Mouse (Mus musculus) kidney, adult 8-10 months (tissue): ENCODE measurements around the gene Mcm8.

ENCODE experiments used
- DNase-seq, 2 experiments: peaks; one replicate each; pipeline ENCODE4 v3.0.0; 2022

The Mcm8 gene

DNA sequence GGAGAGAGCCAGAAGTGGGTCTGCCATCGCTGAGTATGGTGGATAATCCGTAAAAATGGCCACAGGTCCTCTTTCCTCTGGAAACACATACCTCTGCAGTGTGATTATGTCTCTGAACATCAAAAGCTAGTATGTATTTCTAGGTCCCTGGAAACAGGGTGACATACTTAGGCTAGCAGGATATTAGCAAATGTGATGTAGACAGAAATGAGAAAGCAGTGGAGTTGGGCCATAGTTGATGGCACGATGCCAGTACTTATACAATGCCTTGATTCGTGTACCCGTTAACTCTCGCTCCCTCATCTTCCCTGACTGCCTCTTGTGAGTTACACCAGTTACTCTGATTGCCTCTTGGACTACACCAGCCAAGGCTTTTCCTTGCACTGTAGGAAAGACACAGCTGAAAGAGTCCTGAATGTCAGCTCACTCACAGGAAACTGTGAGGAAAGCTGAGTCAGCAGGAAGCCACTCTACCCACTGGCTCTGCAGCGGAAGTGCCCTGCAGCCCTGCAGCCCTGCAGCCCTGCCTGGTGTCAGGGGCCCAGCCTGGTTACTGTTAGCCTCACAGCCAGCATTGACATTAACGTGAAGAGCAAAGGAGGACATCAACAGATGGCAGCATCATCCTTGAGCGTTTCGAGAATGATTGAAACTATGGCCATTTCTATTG is 57.9 kb downstream of the Mcm8 start:
- no peak for DNase-seq

DNA sequence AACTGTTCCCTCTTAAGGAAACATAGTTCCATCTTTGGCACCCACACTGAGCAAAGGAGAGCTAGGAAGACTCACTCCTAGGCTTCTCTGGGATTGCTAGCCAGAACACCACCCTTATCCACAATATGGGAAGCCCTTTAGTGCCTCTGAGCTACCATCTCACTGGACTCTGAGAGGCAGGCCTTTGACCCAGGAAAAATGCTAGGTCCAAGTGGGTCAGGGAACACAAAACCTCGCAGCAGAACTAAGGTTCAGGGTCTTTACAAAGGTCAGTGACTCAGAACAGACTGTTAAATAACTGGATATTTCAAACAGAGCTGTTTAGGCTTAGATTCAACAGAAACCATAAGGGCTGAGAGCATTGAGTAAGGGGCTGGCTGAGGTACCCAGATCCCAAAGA is 61.0 kb downstream of the Mcm8 start:
- peak; percentile 47 to 60 for DNase-seq

GRCm38 (mm10) chr2:132879261-132880044 is 63.5 kb downstream of the Mcm8 start:
- DNase-seq: no peak

DNA sequence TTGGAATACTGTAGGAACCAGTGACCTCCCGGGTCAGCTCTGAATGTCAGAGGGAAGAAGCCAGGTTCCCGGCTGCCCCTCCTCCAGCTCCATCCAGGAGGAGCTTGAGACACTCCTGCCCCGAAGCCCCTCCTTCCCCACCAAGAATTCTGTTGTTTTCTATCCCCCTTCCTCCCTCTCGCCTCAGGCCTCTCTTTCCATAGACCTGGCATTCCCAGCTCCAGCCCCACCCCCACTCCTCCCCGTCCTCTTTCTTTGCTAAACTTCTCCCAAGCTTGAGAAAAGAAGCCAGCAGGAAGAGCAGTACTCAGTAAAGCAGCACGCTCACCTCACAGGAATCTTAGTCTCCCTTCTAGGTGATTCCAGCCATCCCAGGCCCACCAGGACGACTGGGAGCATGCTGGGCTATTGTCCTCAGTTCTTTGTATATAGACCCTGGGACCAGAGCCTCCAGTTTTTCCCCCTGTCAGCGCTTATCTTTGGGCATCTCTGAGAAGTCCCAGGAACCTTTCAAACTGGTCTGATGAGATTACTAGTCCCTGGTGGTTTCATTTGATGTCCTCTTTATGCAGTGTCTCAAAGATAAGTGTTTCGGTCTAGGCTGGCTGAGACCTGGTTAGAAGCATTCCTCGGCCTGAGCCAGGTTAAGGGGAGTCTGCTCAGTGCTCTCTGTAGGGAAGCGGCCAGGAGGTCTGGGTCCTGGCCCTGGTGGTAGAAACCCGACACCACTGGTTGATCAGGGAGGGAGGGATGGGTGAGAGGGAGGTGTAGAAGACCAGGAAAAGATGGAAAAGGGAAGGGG is 65.1 kb downstream of the Mcm8 start, which contains the start of gene Lrrn4:
Gene Lrrn4, minus strand, starts transcription at position 48 of the 802 bp plus-strand sequence.
- no peak for DNase-seq

DNA sequence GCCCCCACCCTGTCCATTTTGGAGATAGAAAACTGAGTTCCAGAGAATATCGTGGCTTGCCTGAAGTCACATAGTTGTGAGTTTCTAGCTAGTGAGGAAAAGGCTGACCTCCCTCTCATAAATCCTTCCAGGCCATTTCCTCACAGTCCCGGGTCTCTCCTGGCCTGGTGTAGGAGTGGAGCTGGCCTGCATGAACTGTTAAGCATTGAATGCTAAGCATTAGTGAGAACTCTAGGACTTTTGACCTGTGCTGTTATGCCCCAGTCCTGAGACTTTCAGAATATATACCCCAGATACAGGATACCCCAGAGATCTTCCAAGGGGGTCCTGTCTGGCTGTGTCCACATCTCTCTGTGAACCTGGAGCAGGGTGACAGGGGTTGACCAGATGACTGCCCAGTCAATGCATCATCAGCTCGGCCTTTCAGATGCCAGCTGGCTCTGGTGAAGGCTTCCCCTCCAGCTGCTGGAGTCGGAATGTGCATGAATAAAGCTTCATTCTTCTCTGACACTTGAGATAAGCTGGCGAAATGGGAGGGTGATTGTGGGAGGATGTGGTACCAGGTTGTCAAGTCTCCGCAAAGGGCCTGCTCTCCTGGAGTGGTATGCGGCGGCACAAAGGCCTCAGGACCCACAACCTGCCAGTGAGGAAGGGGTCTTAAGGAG is 68.5 kb downstream of the Mcm8 start:
- DNase-seq: no peak

GRCm38 (mm10) chr2:132885312-132885711 is 69.4 kb downstream of the Mcm8 start:
- DNase-seq: no peak
